Mouse (Mus musculus): ENCODE measurements around the gene Dst. TPM values are rescaled to one million over a fixed set of nuclear protein-coding genes. Genes with fewer than 3 reads are reported as not detected.

Gene Dst
- total and polyA plus RNA-seq, 2 experiments from 2014 or later, result 21.7 to 106 TPM

DNA sequence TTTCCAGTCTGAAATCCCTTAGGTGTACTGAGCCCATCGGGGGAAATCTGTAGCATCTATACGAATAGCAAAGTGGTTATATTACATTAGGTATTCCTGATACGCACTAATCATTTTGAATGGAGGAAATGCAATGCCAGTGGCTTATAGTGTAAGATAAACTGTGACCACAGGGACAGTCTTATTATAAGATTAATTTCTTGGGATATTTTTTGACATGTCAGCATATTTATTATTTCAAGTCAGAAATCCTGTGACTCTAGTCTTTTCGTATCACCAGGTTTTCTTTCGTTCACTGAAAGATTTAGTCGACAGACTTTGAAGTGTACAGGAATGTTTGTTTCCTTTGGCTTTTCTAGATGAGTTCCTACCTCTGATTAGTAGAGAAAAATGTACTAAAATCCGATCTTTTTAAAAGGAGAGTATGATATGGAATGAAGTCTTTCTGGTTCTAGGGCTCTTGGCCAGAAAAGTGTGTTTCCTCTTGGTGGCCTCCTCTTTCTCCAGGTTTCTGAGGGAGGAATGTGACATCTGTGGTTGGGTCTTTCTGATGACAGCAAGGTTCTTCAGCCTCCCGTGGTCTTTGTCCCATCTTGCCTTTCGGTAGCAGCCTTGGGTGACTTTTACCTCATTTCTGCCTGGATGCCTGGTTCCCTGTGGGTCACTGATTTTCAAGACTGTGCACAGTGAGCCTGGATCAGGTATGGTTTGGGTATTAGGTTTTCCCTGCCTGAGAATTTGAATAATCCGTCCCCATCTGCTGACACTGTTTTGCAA is 161.7 kb downstream of the Dst start:
- 78% methylated on average over 10 of the region's 10 CpGs for WGBS

GRCm38 (mm10) chr1:34070474-34070873 is 162.4 kb downstream of the Dst start:
- Histone ChIP-seq H3K4me2 (ENCODE audit: low read depth, low read length) (no peak overlapping the region), H3K4me1 (ENCODE audit: control insufficient read depth, insufficient read depth) (peaks cover 39% of the 10 kb centered on the region), H3K36me3 (replicated peaks; ENCODE audit: control insufficient read depth, insufficient read depth, low read length) (no peaks in the 10 kb centered on the region), H3K27ac (ENCODE audit: low read depth) (no peak overlapping the region), H3K9me3 (replicated peaks; ENCODE audit: control insufficient read depth, low read length) (no peaks in the 10 kb centered on the region), H3K27me3 (ENCODE audit: control insufficient read depth, insufficient read depth, low read length) (no peaks in the 10 kb centered on the region), H3K4me3 (ENCODE audit: low read depth, low read length) (no peak overlapping the region), H3K9ac (replicated peaks; ENCODE audit: low read depth, low read length) (no peak overlapping the region)
- ATAC-seq (ENCODE audit: insufficient read depth, low read depth), result no peak
- TF ChIP-seq EP300 (IDR thresholded peaks at IDR 0.05; ENCODE audit: low read depth) (no peak), CTCF (IDR thresholded peaks at IDR 0.05; ENCODE audit: low read depth) (no peak)
- no peak for DNase-seq (ENCODE audit: low spot score)
- 48% methylated on average over 7 of the region's 7 CpGs for WGBS

More for the DNA sequence above, 161.7 kb downstream of the Dst start:
- Histone ChIP-seq H3K4me3 (ENCODE audit: low read depth, low read length) (no peak overlapping the region), H3K9me3 (replicated peaks; ENCODE audit: control insufficient read depth, low read length) (no peaks in the 10 kb centered on the region), H3K27me3 (ENCODE audit: control insufficient read depth, insufficient read depth, low read length) (no peaks in the 10 kb centered on the region), H3K27ac (ENCODE audit: low read depth) (no peak overlapping the region), H3K4me1 (ENCODE audit: control insufficient read depth, insufficient read depth) (peaks cover 34% of the 10 kb centered on the region), H3K4me2 (ENCODE audit: low read depth, low read length) (no peak overlapping the region), H3K9ac (replicated peaks; ENCODE audit: low read depth, low read length) (no peak overlapping the region), H3K36me3 (replicated peaks; ENCODE audit: control insufficient read depth, insufficient read depth, low read length) (no peaks in the 10 kb centered on the region)
- DNase-seq (ENCODE audit: low spot score), result no peak
- ATAC-seq (ENCODE audit: insufficient read depth, low read depth), result no peak
- TF ChIP-seq EP300 (IDR thresholded peaks at IDR 0.05; ENCODE audit: low read depth), result no peak
- TF ChIP-seq CTCF (IDR thresholded peaks at IDR 0.05; ENCODE audit: low read depth), result no peak

- 44% methylated on average over 6 of the region's 6 CpGs for WGBS
- Histone ChIP-seq H3K9me3 (replicated peaks; ENCODE audit: control insufficient read depth, low read length) (no peaks in the 10 kb centered on the region), H3K9ac (replicated peaks; ENCODE audit: low read depth, low read length) (no peak overlapping the region), H3K36me3 (replicated peaks; ENCODE audit: control insufficient read depth, insufficient read depth, low read length) (no peaks in the 10 kb centered on the region), H3K4me1 (ENCODE audit: control insufficient read depth, insufficient read depth) (peaks cover 39% of the 10 kb centered on the region), H3K4me3 (ENCODE audit: low read depth, low read length) (no peak overlapping the region), H3K27ac (ENCODE audit: low read depth) (peak overlapping the region; percentile 20; the same call in 1 of the 2 replicates), H3K4me2 (ENCODE audit: low read depth, low read length) (0 out of 2 replicates have a peak overlapping the region, but pooled peaks have one; percentile 4), H3K27me3 (ENCODE audit: control insufficient read depth, insufficient read depth, low read length) (no peaks in the 10 kb centered on the region)
- ATAC-seq (ENCODE audit: insufficient read depth, low read depth) (no peak), DNase-seq (ENCODE audit: low spot score) (no peak)
- TF ChIP-seq EP300 (IDR thresholded peaks at IDR 0.05; ENCODE audit: low read depth), result no peak
- no peak for TF ChIP-seq CTCF (IDR thresholded peaks at IDR 0.05; ENCODE audit: low read depth)
These were observed 163.1 kb downstream of the Dst start for GRCm38 (mm10) chr1:34070991-34071639.

GRCm38 (mm10) chr1:34072262-34072661 is 164.2 kb downstream of the Dst start:
- no peak for ATAC-seq (ENCODE audit: insufficient read depth, low read depth)
- Histone ChIP-seq H3K9me3 (replicated peaks; ENCODE audit: control insufficient read depth, low read length) (no peaks in the 10 kb centered on the region), H3K27ac (ENCODE audit: low read depth) (no peak overlapping the region), H3K36me3 (replicated peaks; ENCODE audit: control insufficient read depth, insufficient read depth, low read length) (no peaks in the 10 kb centered on the region), H3K4me3 (ENCODE audit: low read depth, low read length) (no peak overlapping the region), H3K27me3 (ENCODE audit: control insufficient read depth, insufficient read depth, low read length) (no peaks in the 10 kb centered on the region), H3K4me1 (ENCODE audit: control insufficient read depth, insufficient read depth) (peaks cover 48% of the 10 kb centered on the region), H3K9ac (replicated peaks; ENCODE audit: low read depth, low read length) (no peak overlapping the region), H3K4me2 (ENCODE audit: low read depth, low read length) (no peak overlapping the region)
- TF ChIP-seq CTCF (IDR thresholded peaks at IDR 0.05; ENCODE audit: low read depth), result no peak
- TF ChIP-seq EP300 (IDR thresholded peaks at IDR 0.05; ENCODE audit: low read depth), result no peak
- WGBS, result 79% methylated on average over 7 of the region's 7 CpGs
- DNase-seq (ENCODE audit: low spot score), result no peak

DNA sequence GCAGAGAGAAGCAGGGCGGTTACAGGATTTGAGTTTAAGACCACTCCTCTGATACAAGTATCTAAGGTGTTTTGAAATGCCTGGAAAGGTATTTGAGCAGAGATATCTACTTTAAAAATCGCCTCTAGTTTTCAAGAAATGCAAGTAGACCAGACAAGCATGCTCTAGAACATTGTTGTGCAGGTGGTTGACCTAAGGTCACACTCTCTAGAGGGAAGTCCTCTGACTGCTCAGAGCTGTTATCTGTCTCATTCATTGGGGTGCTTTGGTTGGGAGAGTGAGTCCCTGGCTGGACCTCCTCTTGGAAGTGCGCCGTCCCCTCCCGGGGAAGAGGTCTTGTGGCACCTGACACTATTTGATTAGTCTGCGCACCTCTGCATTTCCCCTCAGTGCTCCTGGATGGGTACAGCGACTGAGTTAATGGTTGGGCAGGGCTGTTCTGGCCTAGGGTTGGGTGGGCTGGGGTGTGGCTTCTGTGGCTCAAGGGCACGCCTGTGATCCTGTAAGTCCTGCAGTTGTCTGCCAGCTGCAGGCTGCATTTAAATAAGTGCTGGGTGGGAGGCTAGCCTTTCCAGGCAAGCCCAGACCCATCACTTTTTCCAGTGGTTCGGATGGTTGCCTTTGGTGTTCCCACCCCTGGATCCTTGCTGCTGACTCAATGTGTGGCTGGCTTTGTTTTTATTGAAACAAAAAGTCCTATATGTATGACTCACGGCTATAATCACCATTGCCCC is 165.6 kb downstream of the Dst start:
- no peak for DNase-seq (ENCODE audit: low spot score)
- peaks cover 56% of the 10 kb centered on the region for H3K4me1 ChIP-seq (ENCODE audit: control insufficient read depth, insufficient read depth)
- H3K27me3 ChIP-seq (ENCODE audit: control insufficient read depth, insufficient read depth, low read length), result no peaks in the 10 kb centered on the region
- no peak overlapping the region for H3K4me2 ChIP-seq (ENCODE audit: low read depth, low read length)
- 44% methylated on average over 10 of the region's 10 CpGs for WGBS
- H3K36me3 ChIP-seq (replicated peaks; ENCODE audit: control insufficient read depth, insufficient read depth, low read length), result no peaks in the 10 kb centered on the region
- TF ChIP-seq EP300 (IDR thresholded peaks at IDR 0.05; ENCODE audit: low read depth) (no peak), CTCF (IDR thresholded peaks at IDR 0.05; ENCODE audit: low read depth) (no peak)
- H3K9me3 ChIP-seq (replicated peaks; ENCODE audit: control insufficient read depth, low read length), result no peaks in the 10 kb centered on the region
- ATAC-seq (ENCODE audit: insufficient read depth, low read depth), result no peak
- no peak overlapping the region for H3K27ac ChIP-seq (ENCODE audit: low read depth)
- no peak overlapping the region for H3K9ac ChIP-seq (replicated peaks; ENCODE audit: low read depth, low read length)
- no peak overlapping the region for H3K4me3 ChIP-seq (ENCODE audit: low read depth, low read length)

All from heart, postnatal 0 days (tissue).